Mouse (Mus musculus) lung, adult 2 months (tissue): ENCODE data around the gene Vmn1r127. TPM values are rescaled to one million over a fixed set of nuclear protein-coding genes. Genes with fewer than 3 reads are reported as not detected.
"Not testable (repeated sequence)": the region's sequence is repeated elsewhere in the genome, so short reads cannot be mapped to it uniquely, and the experiment has no call there.

Experiments
- DNase-seq: peaks from one replicate; pipeline ENCODE4 v3.0.0; 2022
- H3K4me1 ChIP-seq: fragments of 200-500 bp; 2 replicates; pipeline ENCODE4 v1.6.1; 2011; ENCODE audit warnings: low read length; ENCODE audit not compliant: control insufficient read depth, insufficient read depth
- H3K4me3 ChIP-seq: fragments of 200-500 bp; replicated peaks from 2 replicates; pipeline ENCODE3; 2011; ENCODE audit warnings: low read depth, mild to moderate bottlenecking, control low read depth, low read length; ENCODE audit errors: extremely low read depth
- WGBS: fragments of 180-500 bp; shearing (Covaris S2); methylation state at CpG from one replicate; pipeline ENCODE4 v1.1.7; 2018; 5-methylcytosine and 5-hydroxymethylcytosine counted together
- polyA plus RNA-seq: library from polyadenylated mRNA; depleted of rRNA; stranded (reverse); fragments of >200 nt; gene quantifications from 2 replicates; pipeline ENCODE4 v1.2.3, GENCODE M21; 2012; rRNA removed

Vmn1r127 gene
- not detected in 2 replicates for polyA plus RNA-seq

DNA sequence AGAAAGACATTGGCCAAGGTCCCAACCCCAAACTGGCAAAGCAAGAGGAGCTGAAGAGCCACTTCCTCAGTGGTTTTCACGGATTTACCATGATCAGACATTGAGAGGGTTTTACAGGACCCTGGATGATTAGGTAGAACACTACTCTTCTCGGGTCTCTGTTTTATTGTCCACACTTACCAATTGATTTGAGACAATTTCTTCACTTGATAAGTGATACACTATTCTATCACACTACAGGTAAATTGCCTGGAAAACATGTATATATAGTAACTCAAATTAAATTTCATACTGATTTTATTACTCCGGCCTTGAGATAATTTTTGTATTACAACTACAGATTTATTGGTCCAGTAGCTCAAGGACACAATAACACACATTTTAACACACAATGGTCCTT lies at the start of gene Vmn1r127:
TSS of gene Vmn1r127 (minus strand) at position 101 of the 400 bp plus-strand sequence.
- H3K4me3 ChIP-seq, H3K4me1 ChIP-seq, DNase-seq: not testable (repeated sequence)
- WGBS, result no CpG with 5 or more reads among the region's 3 CpGs

DNA sequence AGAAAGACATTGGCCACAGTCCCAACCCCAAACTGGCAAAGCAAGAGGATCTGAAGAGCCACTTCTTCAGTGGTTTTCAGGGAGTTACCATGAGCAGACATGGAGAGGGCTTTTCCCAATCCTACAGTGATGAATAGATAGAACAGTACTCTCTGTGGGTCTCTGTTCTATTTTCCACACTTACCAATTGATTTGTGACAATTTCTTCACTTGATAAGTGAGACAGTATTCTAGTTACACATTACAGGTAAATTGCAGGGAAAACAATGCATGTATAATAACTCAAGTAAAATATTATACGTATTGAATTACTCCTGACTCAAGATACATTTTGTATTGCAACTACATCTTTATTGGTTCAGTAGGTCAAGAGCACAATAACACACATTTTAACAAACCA lies 41.5 kb upstream of the Vmn1r127 start, which contains the start of gene Vmn1r129:
TSS of gene Vmn1r129 (minus strand) at position 101 of the 400 bp plus-strand sequence.
- not testable (repeated sequence) for DNase-seq, H3K4me3 ChIP-seq
- no CpG with 5 or more reads among the region's 1 CpGs for WGBS

GRCm38 (mm10) chr7:21349073-21349472 lies 29.4 kb upstream of the Vmn1r127 start, which contains the start of gene Vmn1r128:
Gene Vmn1r128, plus strand, starts transcription at chr7:21349373.
- not testable (repeated sequence) for DNase-seq, H3K4me1 ChIP-seq, H3K4me3 ChIP-seq
- WGBS, result 49% methylated on average over 1 of the region's 1 CpGs

More for the DNA sequence above, 41.5 kb upstream of the Vmn1r127 start, which contains the start of gene Vmn1r129:
- H3K4me1 ChIP-seq, result not testable (repeated sequence)

DNA sequence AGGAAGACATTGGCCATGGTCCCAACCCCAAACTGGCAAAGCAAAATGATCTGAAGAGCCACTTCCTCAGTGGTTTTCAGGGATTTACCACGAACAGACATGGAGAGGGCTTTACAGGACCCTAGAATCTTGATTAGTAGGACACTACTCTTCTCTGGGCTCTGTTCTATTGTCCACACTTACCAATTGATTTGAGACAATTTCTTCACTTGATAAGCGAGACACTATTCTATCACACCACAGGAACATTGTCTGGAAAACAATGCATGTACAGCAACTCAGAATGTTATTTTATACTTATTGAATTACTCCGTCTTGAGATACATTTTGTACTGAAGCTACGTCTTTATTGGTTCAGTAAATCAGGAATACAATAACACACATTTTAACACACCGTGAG lies 18.3 kb downstream of the Vmn1r127 start, which contains the start of gene Vmn1r126:
TSS of gene Vmn1r126 (minus strand) at position 101 of the 400 bp plus-strand sequence.
- H3K4me3 ChIP-seq, DNase-seq, H3K4me1 ChIP-seq: not testable (repeated sequence)
- no CpG with 5 or more reads among the region's 5 CpGs for WGBS

GRCm38 (mm10) chr7:21271879-21272278 lies 47.8 kb downstream of the Vmn1r127 start, which contains the start of gene Vmn1r125:
Gene Vmn1r125, plus strand, starts transcription at chr7:21272179.
- H3K4me3 ChIP-seq, DNase-seq, H3K4me1 ChIP-seq: not testable (repeated sequence)
- WGBS, result 53% methylated on average over 3 of the region's 3 CpGs

Other genes with a start within 250 kb of the Vmn1r127 start
- not detected in 2 replicates for gene Vmn1r121, start 221.3 kb downstream of the Vmn1r127 start, polyA plus RNA-seq
- gene Vmn1r122, start 185.7 kb downstream of the Vmn1r127 start, polyA plus RNA-seq, result not detected in 2 replicates
- gene Vmn1r123, start 157.7 kb downstream of the Vmn1r127 start, polyA plus RNA-seq, result not detected in 2 replicates
- not detected in 2 replicates for gene Gm5157, start 129.4 kb downstream of the Vmn1r127 start, polyA plus RNA-seq
- gene Vmn1r124, start 59.2 kb downstream of the Vmn1r127 start, polyA plus RNA-seq, result not detected in 2 replicates
- not detected in 2 replicates for gene Vmn1r125, start 47.7 kb downstream of the Vmn1r127 start, polyA plus RNA-seq
- gene Vmn1r126, start 18.4 kb downstream of the Vmn1r127 start, polyA plus RNA-seq, result not detected in 2 replicates
- not detected in 2 replicates for gene Vmn1r128, start 29.5 kb upstream of the Vmn1r127 start, polyA plus RNA-seq
- not detected in 2 replicates for gene Vmn1r129, start 41.4 kb upstream of the Vmn1r127 start, polyA plus RNA-seq
- not detected in 2 replicates for gene Gm6882, start 112.9 kb upstream of the Vmn1r127 start, polyA plus RNA-seq
- not detected in 2 replicates for gene Vmn1r130, start 191.9 kb upstream of the Vmn1r127 start, polyA plus RNA-seq
- not detected in 2 replicates for gene Vmn1r131, start 226.2 kb upstream of the Vmn1r127 start, polyA plus RNA-seq